Mouse (Mus musculus) frontal cortex, postnatal 10 days (tissue): ENCODE data around the gene Hacd2.

ENCODE experiments used
- DNase-seq, 2 experiments: peaks; one replicate each; pipeline ENCODE4 v3.0.0; 2022; ENCODE audit warnings: low spot score in 2 of 2, mixed read lengths in 1 of 2

Gene Hacd2

DNA sequence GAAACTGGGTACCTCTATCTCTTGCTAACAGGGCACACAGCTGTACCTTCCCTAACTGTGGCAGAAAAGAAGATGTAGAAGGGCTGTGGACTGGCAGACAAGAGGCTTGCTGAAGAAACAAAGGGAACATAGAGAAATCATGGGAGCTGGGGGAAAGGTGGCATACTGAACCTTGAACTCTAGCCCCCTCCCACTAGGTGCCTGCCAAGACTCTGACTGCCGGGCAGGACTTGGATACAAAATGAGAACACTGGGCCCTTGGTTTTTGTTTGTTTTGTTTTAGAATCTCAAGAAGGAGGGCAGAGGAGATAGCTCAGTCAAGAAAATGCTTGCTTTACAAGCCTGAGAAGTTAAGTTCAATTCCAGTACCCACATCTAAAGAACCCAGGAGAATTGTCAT is 14.9 kb upstream of the Hacd2 start:
- DNase-seq, result no peak

DNA sequence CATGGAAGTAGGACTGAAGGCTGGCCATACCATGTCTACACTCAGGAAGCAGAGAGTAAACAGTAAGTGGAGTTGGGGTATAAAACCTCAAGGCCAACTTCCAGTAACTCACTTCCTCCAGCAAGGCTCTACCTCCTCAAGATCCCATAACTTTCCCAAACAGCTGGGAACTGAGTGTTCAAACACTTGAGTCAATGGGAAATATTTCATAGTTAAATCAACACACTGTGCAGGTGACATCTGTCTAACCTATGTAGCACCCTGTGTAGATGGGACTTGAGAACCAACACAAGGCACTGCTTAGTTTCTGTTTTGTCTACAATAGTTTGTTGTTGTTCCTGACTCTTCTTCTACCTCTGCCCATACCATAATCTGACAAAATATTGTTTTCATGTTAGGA is 13.8 kb upstream of the Hacd2 start:
- DNase-seq, result no peak

DNA sequence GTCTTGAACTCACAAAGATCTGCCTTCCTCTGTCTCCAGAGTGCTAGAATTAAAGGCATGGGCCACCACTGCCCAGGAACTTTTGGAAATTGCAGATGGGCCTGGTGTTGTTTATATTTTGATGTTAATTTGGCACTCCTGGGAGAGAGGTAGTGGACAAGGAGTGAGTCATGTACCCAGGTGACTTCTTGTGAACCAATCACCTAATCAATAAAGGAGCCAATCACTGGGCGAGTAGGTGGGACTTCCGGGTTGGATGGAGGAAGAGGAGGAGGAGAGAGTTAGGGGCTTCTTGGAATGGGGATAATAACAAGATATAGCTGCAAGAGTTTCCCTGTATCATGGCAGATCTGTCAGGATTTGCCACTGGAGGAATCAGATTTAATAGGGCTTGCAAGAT is 8.7 kb upstream of the Hacd2 start:
- no peak for DNase-seq

DNA sequence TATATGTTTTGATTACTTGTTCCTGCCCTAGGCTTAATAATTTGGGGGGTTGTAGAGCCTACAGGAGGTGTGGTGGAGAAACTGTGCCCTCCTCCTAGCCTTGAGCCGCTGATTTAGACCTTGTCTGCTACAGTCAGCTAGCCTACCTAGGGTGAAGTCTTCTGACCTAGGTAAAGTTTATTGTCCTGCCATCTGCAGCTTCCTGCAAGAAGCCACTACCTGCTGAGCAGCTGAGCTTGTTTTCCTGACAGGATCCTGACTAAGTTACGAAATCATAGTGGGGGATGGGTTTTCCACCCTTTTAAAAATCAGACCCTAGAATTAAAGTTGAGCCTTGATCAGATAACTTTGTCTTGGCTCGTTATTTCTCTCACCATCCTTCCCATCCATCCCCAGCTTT is 5.7 kb upstream of the Hacd2 start:
- DNase-seq, result no peak

DNA sequence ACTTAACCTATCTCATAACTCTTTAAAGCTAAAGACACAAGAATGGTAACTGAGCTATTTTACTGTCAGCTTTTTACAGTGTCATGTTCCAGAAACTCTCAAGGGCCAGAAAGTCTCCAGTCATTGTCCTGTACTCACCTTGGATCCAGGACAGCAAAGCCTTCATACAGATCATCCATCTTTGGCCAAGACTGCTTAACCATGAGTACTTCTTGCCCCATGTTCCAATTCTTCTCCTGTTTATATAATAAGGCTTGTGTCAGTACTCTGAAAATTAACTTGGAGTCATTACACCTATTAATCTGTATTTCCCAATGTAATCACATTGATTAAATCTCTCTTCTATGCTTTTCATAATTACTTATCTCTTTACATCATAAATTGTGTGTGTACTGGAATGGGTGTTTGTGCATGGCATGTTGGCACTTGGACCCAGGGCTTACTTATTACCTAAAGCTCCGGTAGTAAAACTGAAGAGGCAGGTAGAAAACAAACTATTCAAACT is 3.7 kb upstream of the Hacd2 start:
- no peak for DNase-seq

DNA sequence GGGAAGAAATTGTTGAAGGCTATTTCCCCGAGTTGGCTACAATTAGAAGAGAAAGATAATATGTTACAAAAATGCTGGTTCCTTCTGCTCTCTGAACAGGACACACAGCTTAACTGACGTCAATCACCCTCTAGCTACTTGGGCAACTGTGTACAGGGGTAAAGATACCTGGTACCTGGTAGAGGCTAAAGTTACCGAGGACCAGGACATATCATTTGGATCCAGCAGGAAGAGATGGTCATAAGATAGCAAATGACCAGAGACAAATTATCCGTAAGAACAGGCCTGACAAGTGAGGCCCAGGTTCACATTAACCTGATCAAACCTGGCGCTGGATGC is 356 bp upstream of the Hacd2 start:
- DNase-seq, result no peak

DNA sequence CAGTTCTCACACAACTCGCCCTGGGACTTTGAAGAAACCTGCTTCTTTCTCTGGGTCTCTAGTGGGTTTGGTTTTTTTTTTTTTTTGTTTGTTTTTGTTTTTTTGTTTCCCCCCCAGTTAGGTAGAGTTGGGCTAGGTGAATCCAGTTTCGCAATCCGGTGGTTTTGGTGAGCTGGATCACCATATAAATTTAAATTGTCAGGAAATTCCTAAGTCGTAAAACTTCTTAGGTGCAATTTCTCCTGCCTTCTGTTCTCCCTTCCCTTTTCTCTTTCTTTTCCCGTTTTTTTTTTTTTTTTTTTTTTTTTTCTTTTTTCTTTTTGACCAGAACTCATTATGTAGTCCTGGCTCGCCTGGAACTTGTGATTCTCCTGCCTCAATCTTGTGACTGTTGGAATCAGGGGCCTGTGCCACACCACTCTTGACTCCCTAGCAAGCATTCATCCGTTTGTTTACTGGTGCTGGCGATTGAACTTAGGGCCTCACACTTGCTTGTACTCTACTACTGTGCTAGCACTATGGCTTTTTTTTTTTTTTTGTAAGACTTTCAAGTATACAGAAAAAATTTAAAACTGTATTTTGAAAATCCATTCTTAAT is 1.0 kb downstream of the Hacd2 start:
- DNase-seq, result no peak

DNA sequence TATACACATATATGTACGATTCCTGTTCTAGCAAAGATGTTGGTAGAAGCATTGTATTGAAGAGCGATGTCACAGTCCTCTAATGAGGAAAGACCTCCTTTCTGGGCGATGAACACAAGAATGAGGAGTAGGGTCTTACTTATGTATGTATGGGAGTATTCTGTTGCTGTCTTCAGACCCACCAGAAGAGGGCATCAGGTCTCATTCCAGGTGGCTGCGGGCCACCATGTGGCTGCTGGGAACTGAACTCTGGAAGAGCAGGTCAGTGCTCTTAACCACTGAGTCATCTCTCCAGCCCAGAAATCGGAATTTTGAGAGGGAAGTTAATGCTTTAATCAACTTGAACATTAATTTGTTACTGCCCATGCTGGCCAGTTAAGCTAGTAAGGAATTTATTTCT is 2.1 kb downstream of the Hacd2 start:
- no peak for DNase-seq

DNA sequence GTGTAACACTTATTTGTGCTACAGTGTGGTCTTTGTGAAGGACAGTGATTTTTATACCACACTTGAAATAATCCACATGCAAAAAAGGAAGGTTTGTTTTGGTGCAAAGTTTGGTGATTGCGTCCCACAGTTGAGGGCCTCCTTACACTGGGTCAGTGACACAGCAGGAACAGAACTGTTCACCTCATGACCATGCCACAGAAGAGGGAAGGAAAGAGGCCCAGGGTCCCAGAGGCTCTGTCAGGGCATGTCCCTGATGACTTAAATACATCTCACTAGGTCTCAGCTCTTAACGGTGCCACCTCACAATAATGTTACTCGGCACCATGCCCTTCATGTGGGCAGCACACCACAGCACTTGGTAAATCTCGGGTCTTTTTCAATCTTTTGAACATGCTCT is 3.1 kb downstream of the Hacd2 start:
- DNase-seq, result no peak

DNA sequence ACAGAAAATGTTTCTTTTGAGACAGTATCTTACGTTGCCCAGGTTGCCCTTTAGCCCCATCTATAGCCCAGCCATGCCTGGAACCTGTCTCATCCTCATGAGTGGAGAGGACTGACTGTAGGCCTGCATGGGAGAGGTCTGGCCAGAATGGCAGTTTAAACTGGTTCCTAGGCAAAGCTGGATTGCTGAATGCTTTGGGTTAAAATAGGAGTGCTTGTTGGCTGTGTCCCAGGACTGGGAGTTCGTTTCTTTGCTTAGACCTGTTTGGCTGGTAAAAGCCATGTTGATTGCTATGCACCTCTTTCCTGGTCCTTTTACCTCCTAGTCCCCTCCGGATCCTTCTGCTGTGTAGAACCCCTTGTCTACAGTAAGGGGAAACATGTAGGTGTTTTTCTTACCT is 11.0 kb downstream of the Hacd2 start:
- no peak for DNase-seq

DNA sequence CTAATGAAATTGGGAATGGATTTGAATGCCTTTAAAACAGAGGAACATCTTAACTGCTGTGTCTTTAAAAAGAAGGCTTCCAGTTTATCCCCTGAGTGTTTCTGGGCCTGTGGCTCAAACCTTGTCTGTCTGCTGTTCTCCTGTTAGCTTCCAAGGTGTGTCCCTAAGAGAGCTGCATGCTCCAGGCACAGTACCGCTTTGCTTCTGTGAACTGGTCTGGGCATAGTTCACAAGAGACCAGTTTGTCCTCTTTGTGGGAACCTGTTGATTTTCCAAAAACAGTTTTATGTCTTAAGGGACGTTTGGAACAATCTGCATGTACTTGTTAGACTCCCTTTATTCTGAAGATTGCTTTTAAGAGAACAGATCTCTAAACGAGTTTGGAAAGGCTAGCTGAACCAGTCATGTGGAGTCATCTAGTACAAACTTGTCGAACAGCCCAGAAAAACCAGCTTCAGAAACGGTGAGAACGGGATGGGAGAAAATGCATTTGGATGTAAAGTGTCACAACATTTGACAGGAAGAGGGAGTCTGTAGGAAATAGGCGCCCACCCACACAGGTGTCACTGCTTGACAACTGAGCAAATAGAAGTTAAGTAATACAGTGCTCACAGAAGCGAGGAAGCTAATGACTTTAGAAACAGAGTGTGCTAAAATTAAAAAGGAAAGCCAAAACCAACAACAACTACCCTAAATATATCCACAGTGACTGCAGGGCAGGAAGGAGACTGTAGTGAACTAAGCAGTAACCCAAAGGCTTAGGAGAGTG is 11.8 kb downstream of the Hacd2 start:
- no peak for DNase-seq

DNA sequence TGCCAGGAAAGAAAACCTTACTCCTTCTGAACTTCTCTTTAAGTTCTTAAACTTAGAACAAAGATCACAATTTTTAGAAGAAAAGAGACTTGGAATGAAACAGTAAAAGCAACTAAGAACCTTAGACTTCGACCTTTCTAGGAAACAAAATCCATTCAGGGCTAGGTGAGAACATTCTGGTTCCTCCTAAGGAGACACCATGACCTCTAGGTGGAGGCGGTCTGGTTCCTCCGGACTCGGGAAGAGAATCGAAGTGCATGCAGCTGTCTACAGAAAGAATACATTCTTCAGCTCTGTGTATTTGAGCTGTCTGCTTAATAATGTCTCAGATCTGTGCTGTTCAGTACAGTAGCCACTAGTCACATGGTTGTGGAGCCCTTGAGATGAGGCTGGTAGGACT is 12.7 kb downstream of the Hacd2 start:
- no peak for DNase-seq

DNA sequence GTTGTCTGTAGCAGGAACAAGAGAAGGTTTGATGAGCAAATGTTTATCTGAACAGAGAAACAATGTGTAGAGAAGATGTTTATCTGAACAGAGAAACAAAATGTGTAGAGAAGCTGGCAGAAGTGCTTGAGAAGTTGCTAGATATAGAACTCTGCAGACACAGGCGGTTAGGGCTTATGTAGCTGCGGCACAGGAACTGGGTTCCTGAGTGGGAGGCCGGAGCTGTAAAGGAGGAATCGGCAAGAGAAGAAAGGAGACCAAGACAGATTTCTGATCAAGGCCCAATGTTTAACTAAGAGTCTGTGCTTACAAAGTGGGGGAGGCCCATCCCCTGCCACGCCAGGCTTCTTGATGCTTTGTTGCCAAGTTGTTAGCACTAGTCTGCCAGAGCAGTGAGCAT is 14.5 kb downstream of the Hacd2 start:
- DNase-seq, result no peak

DNA sequence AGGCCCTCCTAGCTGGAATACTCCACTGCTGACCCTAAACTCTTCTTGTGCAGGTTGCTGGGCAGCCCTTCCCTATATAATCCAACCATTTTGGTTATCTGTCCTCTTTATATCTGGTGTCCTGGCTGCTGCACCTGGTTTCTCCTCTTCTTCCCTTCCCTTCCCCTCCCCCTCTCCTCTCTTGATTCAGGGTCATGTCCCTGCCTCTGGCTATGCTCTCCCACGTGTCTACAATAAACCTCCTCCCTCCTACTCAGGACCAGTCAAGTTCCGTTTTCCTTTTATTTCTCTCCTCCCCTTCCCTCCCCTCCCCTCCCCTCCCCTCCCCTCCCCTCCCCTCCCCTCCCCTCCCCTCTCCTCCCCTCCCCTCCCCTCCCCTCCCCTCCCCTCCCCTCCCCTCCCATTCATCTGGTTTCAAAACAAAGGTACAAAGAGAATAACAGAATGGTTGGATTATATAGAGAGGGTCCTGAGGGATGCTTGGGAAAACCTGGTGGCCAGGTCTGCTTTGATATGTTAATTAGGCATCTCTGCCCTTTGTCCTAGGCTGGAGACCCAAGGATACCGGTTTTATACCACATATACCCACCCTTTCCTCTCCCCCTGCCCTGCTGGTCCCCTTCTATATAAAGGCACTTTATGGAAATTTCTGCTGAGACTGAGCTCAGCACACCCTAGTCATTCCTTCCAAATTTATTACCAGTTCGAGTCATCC is 16.3 kb downstream of the Hacd2 start:
- DNase-seq, result no peak

DNA sequence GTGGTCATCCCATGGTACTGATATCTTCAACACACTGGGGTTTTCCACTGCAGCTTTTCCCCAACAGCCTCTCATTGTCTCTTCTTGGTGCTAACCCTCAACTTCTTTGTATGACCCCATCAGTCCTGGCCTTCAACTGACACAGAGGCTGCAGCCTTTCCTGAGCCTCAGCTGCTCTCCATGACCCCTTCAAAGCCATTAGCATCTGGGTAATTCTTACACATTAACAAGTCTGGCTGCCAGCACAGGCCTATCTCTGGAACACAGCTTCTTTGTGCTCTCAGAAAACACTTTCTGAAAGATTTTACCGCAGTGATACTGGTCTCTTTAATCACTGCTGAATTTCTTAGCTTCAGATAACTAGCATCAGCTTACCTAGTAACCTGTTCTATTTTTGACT is 17.9 kb downstream of the Hacd2 start:
- no peak for DNase-seq

DNA sequence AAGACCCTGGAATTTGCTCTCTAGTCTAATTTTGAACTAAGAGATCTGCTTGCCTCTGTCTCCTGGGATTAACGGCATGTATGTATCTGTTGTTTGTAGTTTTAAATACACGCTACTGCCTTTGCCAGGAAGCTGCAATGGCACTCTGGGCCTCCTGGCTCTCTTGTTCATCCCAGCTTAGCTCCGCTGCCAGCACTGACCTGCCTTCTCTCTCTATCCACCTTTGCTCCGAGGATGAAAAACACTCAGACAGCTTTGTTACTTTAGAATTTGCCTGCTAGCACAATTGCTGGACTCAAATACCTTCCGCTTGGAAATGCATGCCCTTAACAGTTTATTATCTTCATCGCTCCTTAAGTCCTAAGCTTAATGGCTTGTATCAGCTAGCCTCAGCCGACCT is 18.8 kb downstream of the Hacd2 start:
- no peak for DNase-seq

DNA sequence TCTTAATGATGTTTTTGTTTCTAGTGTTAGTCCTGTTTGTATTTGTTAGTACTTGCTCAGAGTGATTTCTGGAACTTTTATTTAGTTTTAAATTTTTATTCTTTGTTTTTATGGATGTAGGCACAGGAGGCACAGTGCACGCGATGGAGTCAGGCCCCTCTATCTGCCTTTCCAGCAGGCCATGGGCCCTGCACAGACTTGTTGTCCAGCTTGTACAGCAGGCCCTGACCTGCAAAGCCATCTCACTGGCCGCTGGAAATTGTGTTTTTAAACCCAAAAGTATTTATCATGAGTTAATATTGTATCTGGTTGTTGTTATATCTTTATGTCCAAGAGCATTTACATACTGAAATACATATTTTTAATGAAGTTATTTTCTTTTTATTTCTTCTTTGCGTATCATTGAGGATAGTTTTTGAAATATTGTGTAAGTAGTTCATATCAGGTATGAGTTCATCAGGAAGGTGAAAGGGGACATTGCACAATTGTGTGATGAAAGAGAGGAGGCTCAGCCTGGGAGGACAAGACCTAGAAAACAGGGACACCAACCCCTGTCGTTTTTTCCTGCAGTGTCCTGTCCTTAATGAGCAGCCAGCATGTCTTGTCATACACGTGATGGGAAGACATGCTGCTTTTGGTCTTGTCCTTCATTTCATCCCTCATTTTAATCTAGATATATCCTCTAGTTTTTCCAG is 24.0 kb downstream of the Hacd2 start:
- DNase-seq, result no peak

DNA sequence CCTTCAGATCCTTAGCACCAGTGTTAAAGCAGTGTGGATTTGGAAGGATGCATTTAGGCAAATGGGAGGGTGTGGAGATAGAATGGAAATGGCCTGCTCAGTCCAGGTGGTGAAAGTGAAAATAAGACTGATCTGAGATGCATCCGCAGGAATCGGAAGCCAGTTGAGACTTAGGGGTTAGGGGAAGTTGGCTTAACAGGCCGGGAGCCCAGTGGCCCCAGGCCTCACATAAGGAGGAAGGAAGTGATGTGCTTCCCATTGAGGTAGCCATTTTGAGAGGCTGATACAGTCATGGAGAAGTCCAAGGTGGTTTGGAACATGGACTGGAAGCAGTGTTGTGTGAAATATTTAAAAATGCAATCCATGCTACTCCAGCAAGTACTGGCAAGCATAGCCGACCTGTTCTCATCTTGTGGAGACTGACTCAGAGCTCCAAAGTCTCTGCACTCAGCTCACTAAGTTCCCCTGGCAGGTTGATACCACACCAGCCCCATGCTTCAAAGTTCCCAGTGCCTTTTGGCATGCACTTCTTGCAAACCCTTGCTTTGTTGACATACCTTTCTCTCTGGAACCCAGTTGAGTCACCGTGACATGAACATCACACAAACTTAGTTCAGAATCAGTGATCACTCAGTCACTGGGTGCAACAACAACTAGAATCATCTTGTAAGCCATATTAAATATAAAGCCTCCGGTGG is 25.2 kb downstream of the Hacd2 start:
- no peak for DNase-seq

DNA sequence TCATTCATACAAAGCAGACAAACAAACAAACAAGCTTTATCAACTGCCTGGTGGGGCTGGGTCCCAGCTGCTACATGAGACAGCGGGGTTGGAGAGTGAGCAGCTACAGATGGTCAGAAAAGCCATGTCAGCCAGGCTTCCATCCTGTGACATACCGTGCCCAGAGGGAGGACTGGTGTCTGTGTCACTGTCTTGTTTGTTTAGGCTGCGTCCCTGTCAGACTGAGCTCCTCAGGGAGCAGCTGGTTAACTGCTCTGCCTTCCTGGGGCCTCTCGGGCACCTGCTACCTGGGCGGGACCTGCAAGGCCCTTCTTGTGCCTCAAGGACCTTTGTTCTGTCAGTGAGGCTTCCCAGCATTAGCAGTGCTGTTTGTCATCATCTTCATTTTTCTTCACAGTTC is 28.8 kb downstream of the Hacd2 start:
- no peak for DNase-seq

DNA sequence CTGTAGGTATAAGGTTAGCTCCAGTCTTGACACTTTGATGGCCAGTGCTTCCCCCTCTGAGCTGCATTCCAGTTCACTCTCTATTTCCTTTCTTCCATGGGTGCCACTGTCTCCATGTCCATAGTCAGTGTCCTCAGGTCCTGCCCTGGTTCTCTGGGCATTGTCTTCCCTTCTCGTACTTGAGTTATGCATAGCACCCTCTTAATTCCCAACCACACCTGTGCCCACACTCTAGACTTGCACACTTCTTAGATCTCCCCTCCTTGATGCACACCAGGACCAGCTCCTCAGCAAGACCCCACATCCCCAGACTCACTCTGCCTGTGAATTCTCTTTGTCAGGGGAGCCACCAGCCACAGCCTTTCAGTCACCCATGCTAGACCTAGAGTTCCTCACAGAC is 30.0 kb downstream of the Hacd2 start:
- no peak for DNase-seq

DNA sequence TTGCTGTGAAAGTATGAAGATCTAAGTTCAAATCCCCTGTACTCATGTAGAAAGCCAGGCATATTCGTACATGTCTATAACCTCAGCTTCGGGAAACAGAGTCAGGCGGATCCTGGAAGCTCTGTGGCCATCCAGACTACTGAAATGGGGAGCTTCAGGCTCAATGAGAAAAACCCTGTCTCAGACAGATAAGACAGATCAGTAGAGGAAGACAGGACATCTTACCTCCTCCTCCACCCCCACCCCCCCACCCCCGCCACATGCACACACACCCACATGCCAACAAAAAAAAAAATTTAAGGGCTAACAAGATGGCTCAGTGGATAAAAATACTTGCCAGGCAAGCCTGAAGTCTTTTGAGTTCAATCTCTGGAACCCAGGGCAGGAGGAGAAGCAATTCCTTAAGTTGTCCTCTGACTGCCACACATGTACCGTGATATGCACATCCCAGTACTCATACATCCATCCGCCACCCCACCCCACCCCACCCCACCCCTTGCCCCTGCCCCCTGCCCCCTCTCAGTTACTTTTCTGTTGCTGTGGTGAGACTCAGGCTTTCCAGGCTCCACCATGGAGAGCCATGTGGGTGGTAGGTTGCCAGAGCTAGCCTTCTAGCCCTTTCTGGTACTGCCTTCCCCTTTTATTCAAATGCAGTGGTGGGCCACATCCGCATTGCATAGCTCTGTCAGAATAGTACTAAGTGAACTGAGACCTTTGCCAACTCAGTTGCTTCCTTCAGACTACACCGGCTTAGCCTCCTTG is 32.4 kb downstream of the Hacd2 start:
- DNase-seq, result no peak
